Mouse (Mus musculus) cerebellum, adult 9-11 months (tissue): ENCODE data around the gene Gm6760.

ENCODE experiments used
- DNase-seq: peaks from one replicate; pipeline ENCODE4 v3.0.0; 2022

Gm6760 gene

DNA sequence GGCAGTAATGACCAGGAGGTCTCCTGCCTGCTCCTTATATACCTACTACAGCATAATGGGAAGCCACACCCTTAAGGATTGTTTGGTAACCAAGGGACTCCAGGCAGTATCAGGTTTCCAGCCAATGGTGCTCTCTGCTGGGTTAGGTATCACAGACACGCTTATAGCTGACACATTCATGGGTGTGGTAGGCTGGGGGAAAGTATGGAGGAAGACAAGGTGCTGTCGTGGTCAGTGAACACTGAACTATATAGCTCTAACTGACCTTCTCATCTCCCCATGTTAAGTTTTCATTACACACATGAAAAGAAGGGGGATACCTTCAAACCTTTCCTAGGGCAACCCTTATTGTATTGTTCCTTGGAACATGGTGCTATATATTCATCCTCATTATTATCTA lies at the start of gene Gm6760:
Gene Gm6760 (minus strand): TSS at position 101 of the 400 bp plus-strand sequence.
- DNase-seq: no peak

DNA sequence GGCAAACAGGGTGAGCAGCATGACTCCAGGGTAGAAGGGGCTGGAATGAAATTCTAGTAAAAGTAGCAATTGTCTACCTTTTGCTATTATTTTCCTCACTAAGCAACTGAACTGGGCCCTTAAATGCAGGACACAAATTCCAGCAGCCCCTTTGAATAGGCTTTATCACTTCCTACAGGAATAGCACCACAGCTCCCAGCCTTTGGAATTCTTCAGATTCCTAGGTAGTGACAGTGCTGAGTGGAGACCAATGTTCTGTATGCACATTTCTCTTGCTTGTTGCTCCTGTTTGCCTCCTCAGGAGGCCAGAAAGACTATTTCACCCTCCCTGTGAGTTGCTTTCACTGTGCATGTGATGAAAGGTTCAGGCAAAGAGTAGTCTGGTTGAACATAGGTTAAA lies 29.2 kb upstream of the Gm6760 start:
- no peak for DNase-seq

DNA sequence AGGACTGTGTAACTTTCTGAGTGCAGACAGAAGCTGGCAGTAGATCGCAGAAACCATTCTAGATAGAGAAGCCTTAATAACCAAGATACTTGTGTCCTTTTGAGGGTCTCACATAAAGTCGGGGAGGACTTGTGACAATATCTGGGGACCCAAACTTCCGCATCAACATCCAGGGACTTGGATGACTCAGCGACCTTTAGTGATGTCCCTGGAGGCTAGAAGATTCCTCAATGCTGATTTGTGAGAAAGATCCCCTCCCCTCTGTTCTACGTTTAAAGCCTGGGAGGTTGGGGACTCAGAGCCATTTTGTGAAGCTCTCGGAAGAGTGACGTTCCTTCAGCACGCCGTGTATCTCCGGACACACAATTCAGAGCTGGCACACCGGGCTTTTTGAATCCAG lies 21.2 kb upstream of the Gm6760 start, which contains the start of gene 3830417A13Rik:
Gene 3830417A13Rik (plus strand): TSS at position 301 of the 400 bp plus-strand sequence.
- no peak for DNase-seq
